Mouse (Mus musculus) spleen, embryonic (tissue): ENCODE results near the gene Tcp11l2.

Experiments
- CTCF ChIA-PET: fragments of 350-600 bp; sonication (Branson Sonifier 250); formaldehyde crosslinking; loops from one replicate; lab custom pipeline; 2022; lab: Charles Lee

Tcp11l2 gene

DNA sequence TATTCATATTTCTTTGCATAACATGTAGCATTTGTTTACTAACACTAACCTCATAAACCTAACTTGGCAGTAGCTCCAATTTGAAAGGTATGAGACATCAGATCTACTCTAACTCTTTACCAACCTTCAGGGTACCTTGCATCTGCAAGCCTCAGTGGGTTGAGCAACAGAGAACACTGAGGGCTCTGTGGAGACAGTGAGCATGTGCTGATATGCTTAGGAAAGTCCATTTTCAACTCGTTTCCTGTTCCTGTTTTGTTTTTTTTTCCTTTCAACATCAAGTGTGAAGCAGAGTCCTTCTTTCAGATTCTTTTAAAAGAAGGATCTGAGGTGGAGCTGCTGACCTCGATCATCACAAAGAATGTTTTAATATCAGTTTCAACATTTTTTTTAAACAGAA is 20.3 kb upstream of the Tcp11l2 start:
- CTCF ChIA-PET = interaction anchor here (0.5 kb wide), 1 partner anchor 18 kb away, joined by 7 read pairs; no protein-coding TSS in a partner anchor

DNA sequence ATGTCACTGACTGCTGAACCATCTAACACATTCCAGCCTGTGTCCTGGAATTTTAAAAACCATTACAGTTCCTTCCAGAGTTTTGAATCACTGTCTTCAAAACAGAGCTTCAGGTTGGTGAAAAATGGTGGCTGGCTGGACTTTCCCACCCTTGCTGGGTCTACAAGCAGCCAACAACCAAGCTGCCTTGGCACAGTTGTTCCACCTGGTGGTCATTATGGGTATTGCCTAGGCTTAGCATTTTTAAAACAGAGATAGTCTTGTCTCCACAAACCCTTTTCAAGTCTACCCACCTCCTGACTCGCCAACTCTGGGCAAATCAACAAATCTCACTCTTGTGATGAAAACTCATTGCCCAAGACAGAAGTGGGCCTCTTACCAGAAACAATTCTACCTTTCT is 17.9 kb upstream of the Tcp11l2 start:
- CTCF ChIA-PET = interaction anchor here (0.7 to 1.8 kb wide), 3 partner anchors 42 to 44 kb away, joined by 3 to 6 read pairs (median 5); no protein-coding TSS in a partner anchor

GRCm38 (mm10) chr10:84559986-84560385 is 16.4 kb upstream of the Tcp11l2 start:
- CTCF ChIA-PET = no interaction called here

DNA sequence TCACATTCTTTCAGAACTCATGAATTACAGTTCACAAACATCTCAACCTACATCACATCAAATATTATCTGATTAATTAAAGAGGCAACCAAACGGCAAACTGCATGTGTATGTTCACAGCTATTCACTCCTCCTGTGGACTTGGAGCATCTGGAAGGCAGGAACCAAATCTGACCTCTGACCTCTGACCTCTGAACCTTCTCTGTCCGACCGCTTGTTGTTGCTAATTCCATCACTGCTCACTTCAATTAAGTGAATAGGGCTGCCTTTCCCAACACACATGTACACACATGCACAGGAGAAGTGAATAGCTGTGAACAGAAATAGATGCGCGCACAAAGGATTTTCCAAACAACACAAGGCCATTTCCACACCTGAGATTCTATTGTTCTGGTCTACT is 14.3 kb upstream of the Tcp11l2 start:
- CTCF ChIA-PET = no interaction called here

GRCm38 (mm10) chr10:84562567-84563554 is 13.6 kb upstream of the Tcp11l2 start:
- CTCF ChIA-PET = no interaction called here

DNA sequence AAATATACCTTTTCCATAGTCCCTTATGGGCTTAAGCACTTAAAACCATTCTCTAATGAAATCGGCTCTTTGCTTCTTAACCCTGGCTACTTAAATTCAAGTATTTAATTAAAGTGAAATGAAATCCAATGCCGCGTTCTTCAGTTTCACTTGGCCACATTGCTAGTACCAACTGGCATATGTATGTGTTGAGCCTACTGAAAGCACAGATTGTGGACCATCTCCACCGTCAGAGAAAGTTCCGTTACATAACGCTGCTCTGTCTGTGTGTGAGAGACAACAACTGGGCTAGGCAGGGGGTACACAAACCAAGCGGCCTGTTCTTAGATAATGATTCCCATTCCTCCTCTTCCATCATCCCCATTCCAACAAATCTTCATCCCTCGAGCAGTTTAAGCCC is 12.0 kb upstream of the Tcp11l2 start:
- CTCF ChIA-PET = no interaction called here

GRCm38 (mm10) chr10:84571052-84571639 is 5.3 kb upstream of the Tcp11l2 start:
- CTCF ChIA-PET = no interaction called here

DNA sequence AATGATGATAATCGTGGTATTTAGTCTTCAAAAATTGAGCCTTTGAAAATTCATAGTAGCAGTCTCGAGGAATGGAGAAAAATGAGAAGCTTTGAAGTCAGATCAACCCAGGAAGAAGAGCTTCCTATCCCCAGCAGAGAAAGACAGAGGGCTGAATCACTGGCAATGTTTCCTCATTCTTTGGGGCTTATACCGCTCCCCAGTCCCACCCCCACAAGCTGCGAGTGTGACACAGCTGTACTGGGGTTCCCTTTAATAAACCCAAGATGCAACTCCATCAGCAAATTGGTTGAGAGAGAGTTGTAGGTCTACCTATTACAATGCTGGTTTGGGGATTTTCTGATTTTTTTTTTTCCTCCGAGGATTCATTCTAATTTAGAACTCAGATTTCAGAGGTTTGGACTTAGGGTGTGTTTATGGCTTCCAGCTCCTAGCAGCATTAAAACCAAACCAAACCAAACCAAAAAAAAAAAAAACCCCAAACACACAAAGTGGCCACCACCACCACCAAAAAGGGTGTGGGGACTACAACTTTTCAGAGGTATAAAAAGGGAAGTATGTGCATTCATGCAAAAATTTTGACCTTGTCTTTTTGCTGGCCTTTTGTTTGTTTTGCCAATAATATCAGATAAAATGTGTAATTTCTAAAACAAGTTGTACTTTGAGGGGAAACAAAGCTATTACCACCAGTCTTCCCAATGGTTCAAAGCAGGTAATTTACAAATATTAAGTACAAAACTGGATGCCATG is 2.6 kb upstream of the Tcp11l2 start:
- CTCF ChIA-PET = interaction anchor here (0.6 to 0.7 kb wide), 2 partner anchors 18 to 84 kb away, joined by 3 to 7 read pairs; no protein-coding TSS in a partner anchor

DNA sequence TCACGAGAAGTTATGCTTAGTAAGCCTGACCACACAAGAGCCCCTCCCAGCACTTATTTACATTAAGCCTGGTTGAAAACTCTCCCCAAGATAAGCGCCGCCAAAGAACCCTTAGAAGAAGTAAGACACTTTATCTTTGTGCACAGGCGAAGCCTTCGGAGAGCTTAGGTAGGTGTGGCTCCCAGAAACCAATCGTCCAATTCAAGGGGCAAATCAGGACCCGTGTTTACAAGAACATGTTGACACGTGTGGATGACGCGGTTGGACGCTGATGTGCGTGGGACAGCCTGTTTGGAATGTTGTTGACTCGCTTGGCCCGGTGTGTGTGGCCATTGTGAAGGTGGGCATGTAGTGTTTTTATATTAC is 414 bp upstream of the Tcp11l2 start:
- CTCF ChIA-PET = no interaction called here

DNA sequence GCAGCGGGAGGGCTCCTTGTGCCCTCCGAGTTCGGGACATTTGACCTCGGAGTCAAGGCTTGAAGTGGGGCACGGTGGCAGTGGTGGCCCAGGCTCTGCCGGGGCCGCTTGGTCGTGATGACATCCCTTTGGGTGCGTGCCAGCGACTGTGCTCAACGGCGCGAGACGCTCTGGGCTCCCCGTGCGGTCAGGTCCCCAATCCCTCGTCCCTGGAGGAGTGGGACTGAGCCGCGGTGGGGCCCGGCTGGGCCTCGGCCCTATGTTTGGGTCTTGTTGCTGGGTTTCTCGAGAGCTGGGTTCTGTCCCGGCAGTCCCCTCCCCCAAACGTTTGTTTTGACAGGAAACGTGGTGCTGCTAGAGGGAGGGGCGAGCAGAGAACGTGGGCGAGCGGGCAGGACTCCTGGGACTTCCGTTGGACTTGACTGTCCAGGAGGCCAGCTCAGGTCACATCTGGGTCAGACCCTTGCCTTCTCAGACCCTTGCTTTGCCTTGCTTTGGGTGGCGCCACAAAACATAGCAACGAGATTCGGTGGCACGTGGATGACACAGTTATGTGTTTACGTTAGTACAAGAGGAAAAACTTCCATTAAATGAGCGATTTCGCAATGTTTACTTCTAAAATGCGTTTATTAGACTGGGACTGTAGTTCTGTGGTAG is 773 bp downstream of the Tcp11l2 start:
- CTCF ChIA-PET = no interaction called here

DNA sequence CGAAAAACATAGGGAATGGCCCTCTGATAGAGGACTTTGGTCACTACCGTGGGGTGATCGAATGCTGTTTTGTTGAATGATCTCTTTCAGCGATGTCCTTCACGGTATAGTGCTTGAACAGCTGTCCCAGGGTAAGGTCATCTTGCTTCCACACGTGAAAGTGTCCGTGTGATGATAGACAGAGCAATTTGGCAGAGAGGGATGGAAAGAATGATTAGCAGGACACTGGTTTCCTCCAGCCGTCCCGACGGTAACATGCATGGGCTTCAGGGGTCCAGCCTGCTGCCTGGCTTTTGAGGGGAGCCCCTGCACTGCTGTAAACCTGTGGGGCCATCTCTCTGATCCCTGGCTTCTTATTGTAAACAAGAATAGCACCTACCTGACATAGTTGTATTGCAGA is 2.3 kb downstream of the Tcp11l2 start:
- CTCF ChIA-PET = interaction anchor here (1.6 kb wide), 1 partner anchor 10 kb away, joined by 3 read pairs; no protein-coding TSS in a partner anchor

- CTCF ChIA-PET = no interaction called here
Observed at GRCm38 (mm10) chr10:84579527-84579926, 3.1 kb downstream of the Tcp11l2 start.

DNA sequence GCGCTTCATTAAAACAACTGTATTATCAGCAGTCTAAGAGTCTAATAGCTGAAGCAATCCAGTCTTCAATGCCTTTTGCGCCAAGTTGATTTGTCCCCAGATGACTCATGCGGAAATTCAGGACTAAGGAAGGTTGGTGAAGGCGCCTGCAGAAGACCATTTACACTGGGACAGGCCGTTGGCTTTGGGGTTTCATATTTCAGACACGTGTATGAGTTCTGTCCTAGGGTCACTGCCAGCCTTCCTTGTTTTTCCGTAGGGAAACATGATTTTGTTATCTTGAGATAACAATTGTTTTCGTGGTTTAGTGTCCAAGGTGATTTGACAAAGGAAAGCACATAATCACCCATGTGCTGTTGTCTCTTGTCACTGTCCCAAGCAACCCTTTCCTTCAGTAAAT is 4.8 kb downstream of the Tcp11l2 start:
- CTCF ChIA-PET = no interaction called here

DNA sequence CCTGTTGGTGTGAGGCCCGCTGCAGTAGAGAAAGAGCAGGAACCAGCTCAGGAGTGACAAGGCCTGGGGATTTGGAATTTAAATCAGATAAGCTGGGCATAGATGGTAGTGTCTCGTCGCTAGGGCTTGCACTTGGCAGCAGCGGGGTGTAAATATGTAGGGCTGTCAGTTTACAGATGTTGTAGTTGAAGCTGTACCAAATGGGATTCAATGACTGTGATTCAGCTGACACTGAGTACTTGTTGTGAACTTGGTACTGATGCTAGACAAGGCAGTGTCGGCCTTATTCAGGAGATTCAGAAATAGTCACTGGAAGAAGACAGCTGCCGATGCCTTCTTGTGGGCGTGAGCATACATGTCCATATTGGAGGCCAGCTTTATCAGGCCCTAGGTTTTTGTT is 5.8 kb downstream of the Tcp11l2 start:
- CTCF ChIA-PET = no interaction called here

- CTCF ChIA-PET = interaction anchor here (0.6 to 1.0 kb wide), 2 partner anchors 70 to 226 kb away, joined by 3 to 4 read pairs; no protein-coding TSS in a partner anchor
Observed at GRCm38 (mm10) chr10:84584451-84585293, 8.2 kb downstream of the Tcp11l2 start.

- CTCF ChIA-PET = interaction anchor here (1.0 kb wide), 1 partner anchor 70 kb away, joined by 4 read pairs; no protein-coding TSS in a partner anchor
Observed at GRCm38 (mm10) chr10:84585294-84585650, 8.8 kb downstream of the Tcp11l2 start.

DNA sequence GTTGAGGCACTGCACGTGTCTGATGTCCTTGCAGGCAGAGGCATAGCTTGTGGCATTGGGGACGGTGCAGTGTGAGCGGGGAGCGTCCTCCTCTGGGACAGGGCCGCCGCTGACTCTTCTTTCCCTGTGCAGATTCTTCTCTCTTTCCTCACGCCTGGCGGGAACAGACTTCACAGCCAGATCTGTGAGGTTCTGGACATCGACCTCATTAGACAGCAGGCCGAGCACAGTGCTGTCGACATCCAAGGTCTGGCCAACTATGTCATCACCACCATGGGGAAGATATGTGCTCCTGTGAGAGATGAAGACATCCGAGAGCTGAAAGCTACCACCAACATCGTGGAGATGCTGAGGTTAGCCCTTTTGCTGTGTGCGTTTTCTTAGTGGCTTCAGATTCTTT is 14.5 kb downstream of the Tcp11l2 start:
- CTCF ChIA-PET = no interaction called here

GRCm38 (mm10) chr10:84591640-84592148 is 15.3 kb downstream of the Tcp11l2 start:
- CTCF ChIA-PET = no interaction called here

GRCm38 (mm10) chr10:84592745-84593144 is 16.3 kb downstream of the Tcp11l2 start:
- CTCF ChIA-PET = no interaction called here
